Mouse (Mus musculus) midbrain, embryonic 16.5 days (tissue): ENCODE results near the gene Ptpre. TPM values are rescaled to one million over a fixed set of nuclear protein-coding genes. Genes with fewer than 3 reads are reported as not detected.
A peak's percentile ranks its signal among the peaks of the same experiment; 100 is the strongest.

ENCODE experiments used
- ATAC-seq: fragments of 200-750 bp; cut with Nextera tagmentation; 2 replicates; pipeline ENCODE4 v1.8.0; 2017; ENCODE audit warnings: moderate TSS enrichment
- H3K27ac ChIP-seq: fragments of 300-500 bp; sonication (generic); 2 replicates; pipeline ENCODE4 v1.5.1; 2014; ENCODE audit warnings: mild to moderate bottlenecking, low read length, mixed read lengths
- H3K27me3 ChIP-seq: fragments of 300-500 bp; sonication (generic); 2 replicates; pipeline ENCODE4 v1.6.1; 2014; ENCODE audit warnings: low read depth, low read length, mixed read lengths; ENCODE audit not compliant: control insufficient read depth, insufficient read depth
- H3K36me3 ChIP-seq: fragments of 300-500 bp; sonication (generic); 2 replicates; pipeline ENCODE4 v1.6.1; 2014; ENCODE audit warnings: mild to moderate bottlenecking, low read length, moderate library complexity, mixed read lengths; ENCODE audit not compliant: control insufficient read depth, insufficient read depth
- H3K4me1 ChIP-seq: fragments of 300-500 bp; sonication (generic); 2 replicates; pipeline ENCODE4 v1.6.1; 2014; ENCODE audit warnings: mild to moderate bottlenecking, low read length, mixed read lengths; ENCODE audit not compliant: control insufficient read depth, insufficient read depth
- H3K4me2 ChIP-seq: fragments of 300-500 bp; sonication (generic); 2 replicates; pipeline ENCODE4 v1.6.1; 2014; ENCODE audit warnings: mild to moderate bottlenecking, low read length, mixed read lengths
- H3K4me3 ChIP-seq: fragments of 300-500 bp; sonication (generic); 2 replicates; pipeline ENCODE4 v1.5.1; 2014; ENCODE audit warnings: low read depth, mild to moderate bottlenecking, low read length, moderate library complexity, mixed read lengths
- H3K9ac ChIP-seq: fragments of 300-500 bp; sonication (generic); 2 replicates; pipeline ENCODE4 v1.6.1; 2014; ENCODE audit warnings: low read depth, low read length, mixed read lengths
- H3K9me3 ChIP-seq: fragments of 300-500 bp; sonication (generic); replicated peaks from 2 replicates; pipeline ENCODE4 v1.6.1; 2014; ENCODE audit warnings: mild to moderate bottlenecking, low read length, mixed read lengths; ENCODE audit not compliant: control insufficient read depth, poor library complexity, severe bottlenecking
- WGBS: fragments of 180-500 bp; shearing (Covaris S2); extraction: QIAGEN DNeasy Blood & Tissue Kit; methylation state at CpG from one replicate; pipeline ENCODE4 v1.1.7; 2014; 5-methylcytosine and 5-hydroxymethylcytosine counted together
- polyA plus RNA-seq: library from polyadenylated mRNA; unstranded; fragments of >200 nt; fragmentation: Nextera tagmentation; extraction: Ambion mirVana; gene quantifications from 2 replicates; pipeline ENCODE4 v1.2.1, GENCODE M21; 2015

Gene Ptpre
- polyA plus RNA-seq, 1 experiment from 2014 or later: 7.6 TPM

GRCm38 (mm10) chr7:135580306-135581091 is 43.2 kb downstream of the Ptpre start:
- no peak overlapping the region for H3K9ac ChIP-seq
- 69% methylated on average over 7 of the region's 7 CpGs for WGBS
- H3K4me1 ChIP-seq: peaks cover 4% of the 10 kb centered on the region
- H3K27me3 ChIP-seq: no peaks in the 10 kb centered on the region
- no peaks in the 10 kb centered on the region for H3K36me3 ChIP-seq
- H3K4me3 ChIP-seq: no peak overlapping the region
- no peak for ATAC-seq
- H3K27ac ChIP-seq: no peak overlapping the region
- H3K9me3 ChIP-seq: no peaks in the 10 kb centered on the region
- H3K4me2 ChIP-seq: no peak overlapping the region

GRCm38 (mm10) chr7:135581128-135581527 is 43.8 kb downstream of the Ptpre start:
- Histone ChIP-seq H3K9me3 (no peaks in the 10 kb centered on the region), H3K9ac (0 out of 2 replicates have a peak overlapping the region, but pooled peaks have one; percentile 20), H3K27me3 (no peaks in the 10 kb centered on the region), H3K27ac (no peak overlapping the region), H3K4me3 (no peak overlapping the region), H3K4me1 (peaks cover 4% of the 10 kb centered on the region), H3K36me3 (no peaks in the 10 kb centered on the region), H3K4me2 (no peak overlapping the region)
- 67% methylated on average over 5 of the region's 5 CpGs for WGBS
- no peak for ATAC-seq

DNA sequence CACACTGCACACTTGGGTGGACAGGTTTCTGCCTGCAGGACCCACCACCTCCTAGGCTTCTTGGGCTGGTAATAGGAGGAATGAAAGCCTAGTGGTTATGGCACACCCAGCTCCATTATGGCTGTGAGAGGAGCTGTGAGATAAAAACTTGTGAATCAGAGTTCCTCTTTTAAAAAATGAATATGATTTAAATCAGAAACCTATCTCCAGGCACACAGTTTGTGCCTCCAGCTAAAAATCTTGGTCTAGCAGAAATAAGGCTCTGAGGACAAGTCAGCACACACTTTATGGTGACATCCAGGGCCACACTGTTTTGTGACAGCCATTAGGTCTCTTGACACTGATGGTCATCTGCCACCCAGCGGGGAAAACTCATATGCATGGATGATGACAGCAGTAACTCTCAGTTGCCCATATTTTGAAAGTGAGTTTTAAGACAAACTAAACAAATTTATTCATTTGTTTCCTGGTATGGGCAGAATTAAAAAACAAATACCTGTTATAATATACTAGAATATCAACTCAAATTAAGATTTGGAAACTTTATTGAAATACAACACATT is 47.9 kb downstream of the Ptpre start:
- no peak for ATAC-seq
- Histone ChIP-seq H3K9me3 (no peaks in the 10 kb centered on the region), H3K27me3 (no peaks in the 10 kb centered on the region), H3K4me3 (no peak overlapping the region), H3K4me2 (no peak overlapping the region), H3K27ac (no peak overlapping the region), H3K4me1 (peaks cover 4% of the 10 kb centered on the region), H3K36me3 (no peaks in the 10 kb centered on the region), H3K9ac (no peak overlapping the region)
- WGBS: 88% methylated on average over 1 of the region's 1 CpGs

- no peak overlapping the region for H3K9ac ChIP-seq
- peaks cover 2% of the 10 kb centered on the region for H3K4me1 ChIP-seq
- H3K27ac ChIP-seq: no peak overlapping the region
- no peaks in the 10 kb centered on the region for H3K36me3 ChIP-seq
- no peak overlapping the region for H3K4me3 ChIP-seq
- no peaks in the 10 kb centered on the region for H3K9me3 ChIP-seq
- no peaks in the 10 kb centered on the region for H3K27me3 ChIP-seq
- no peak for ATAC-seq
- H3K4me2 ChIP-seq: no peak overlapping the region
- 48% methylated on average over 4 of the region's 4 CpGs for WGBS
Measured at GRCm38 (mm10) chr7:135586402-135586801, 49.1 kb downstream of the Ptpre start.

GRCm38 (mm10) chr7:135587821-135588575 is 50.7 kb downstream of the Ptpre start:
- 56% methylated on average over 2 of the region's 2 CpGs for WGBS
- no peak overlapping the region for H3K27ac ChIP-seq

DNA sequence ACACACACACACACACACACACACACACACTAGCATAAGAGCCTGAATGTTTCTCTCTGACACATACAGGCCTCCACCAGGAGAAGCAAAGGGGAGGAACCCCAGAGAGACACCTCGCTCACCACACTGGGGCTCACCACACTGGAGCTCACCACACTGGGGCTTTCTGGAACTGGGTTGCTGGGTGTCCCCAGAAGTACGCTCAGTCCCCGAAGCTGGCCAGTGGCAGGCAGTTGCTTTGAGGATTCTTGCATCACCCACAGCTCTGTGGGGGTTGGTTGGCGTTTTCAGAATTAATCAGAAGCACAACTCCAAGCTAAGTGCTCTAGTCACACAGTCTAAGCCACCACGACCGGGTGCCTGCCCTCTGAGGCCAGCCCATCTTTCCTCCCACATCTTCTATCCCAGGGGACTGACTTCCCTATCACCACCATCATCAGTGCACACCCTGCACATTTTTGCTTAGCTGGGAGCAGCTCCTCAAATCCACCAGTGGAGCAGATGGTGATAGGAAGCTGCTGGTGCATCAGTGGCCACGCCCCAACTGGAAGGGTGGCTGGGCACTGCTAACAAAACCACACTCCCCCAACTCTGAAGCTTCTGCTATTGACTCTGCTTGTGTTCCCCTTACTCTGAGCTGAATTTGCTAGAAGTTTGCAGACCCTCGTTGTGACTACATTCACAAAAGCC is 51.5 kb downstream of the Ptpre start:
- WGBS: 81% methylated on average over 8 of the region's 8 CpGs
- ATAC-seq: no peak
- Histone ChIP-seq H3K27ac (no peak overlapping the region), H3K4me1 (no peaks in the 10 kb centered on the region), H3K36me3 (no peaks in the 10 kb centered on the region), H3K9me3 (no peaks in the 10 kb centered on the region), H3K4me3 (no peak overlapping the region), H3K27me3 (no peaks in the 10 kb centered on the region), H3K9ac (no peak overlapping the region), H3K4me2 (no peak overlapping the region)

More at GRCm38 (mm10) chr7:135587821-135588575, 50.7 kb downstream of the Ptpre start:
- H3K4me1 ChIP-seq: no peaks in the 10 kb centered on the region
- H3K36me3 ChIP-seq: no peaks in the 10 kb centered on the region
- no peak for ATAC-seq
- H3K4me3 ChIP-seq: no peak overlapping the region
- H3K9ac ChIP-seq: no peak overlapping the region
- no peaks in the 10 kb centered on the region for H3K27me3 ChIP-seq
- H3K9me3 ChIP-seq: no peaks in the 10 kb centered on the region
- H3K4me2 ChIP-seq: no peak overlapping the region

DNA sequence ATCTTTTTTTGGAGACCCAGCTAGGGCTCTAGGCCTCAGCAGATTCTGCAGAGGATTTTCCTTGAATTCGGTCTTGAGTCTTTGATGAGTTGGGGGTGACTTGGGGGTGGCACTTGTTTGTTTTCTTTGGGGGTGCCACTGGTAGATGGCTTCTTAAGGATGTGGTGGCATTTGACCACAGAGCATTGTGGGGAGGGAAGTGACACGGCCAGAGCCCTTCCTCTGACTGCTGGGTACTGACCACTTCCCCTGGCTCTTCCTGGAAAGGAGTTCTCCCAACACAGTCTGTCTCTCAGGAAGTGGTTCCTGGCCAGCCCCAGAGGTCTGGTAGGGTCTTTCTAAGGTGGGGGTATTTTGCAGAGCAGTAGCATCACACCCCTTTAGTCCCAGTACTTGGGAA is 54.2 kb downstream of the Ptpre start:
- no peaks in the 10 kb centered on the region for H3K27me3 ChIP-seq
- no peaks in the 10 kb centered on the region for H3K9me3 ChIP-seq
- no peak overlapping the region for H3K4me2 ChIP-seq
- H3K27ac ChIP-seq: no peak overlapping the region
- no peak overlapping the region for H3K4me3 ChIP-seq
- no peaks in the 10 kb centered on the region for H3K36me3 ChIP-seq
- no peak for ATAC-seq
- WGBS: 82% methylated on average over 2 of the region's 2 CpGs
- H3K9ac ChIP-seq: no peak overlapping the region
- H3K4me1 ChIP-seq: no peaks in the 10 kb centered on the region

DNA sequence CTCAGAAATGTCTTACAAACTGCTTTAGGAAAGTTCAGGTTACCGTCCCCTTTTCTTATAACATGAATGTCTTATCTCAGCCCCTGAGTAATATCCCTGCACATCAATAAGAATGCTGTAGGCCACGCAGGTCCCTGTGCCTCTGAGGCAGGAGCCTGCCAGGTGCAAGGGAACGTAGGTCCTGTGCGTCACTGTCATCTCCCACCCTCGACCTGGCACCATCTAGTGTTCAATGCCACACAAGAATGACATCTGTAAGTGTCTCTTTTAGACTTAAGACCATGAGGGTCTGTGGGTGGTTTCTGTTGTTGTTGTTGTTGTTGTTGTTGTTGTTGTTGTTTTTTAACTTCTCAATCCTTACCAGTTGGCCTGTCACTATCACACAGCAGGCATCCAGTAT is 56.0 kb downstream of the Ptpre start:
- no peak overlapping the region for H3K9ac ChIP-seq
- no peak overlapping the region for H3K4me3 ChIP-seq
- WGBS: 82% methylated on average over 5 of the region's 5 CpGs
- no peak overlapping the region for H3K27ac ChIP-seq
- no peaks in the 10 kb centered on the region for H3K27me3 ChIP-seq
- no peaks in the 10 kb centered on the region for H3K36me3 ChIP-seq
- no peak overlapping the region for H3K4me2 ChIP-seq
- no peaks in the 10 kb centered on the region for H3K9me3 ChIP-seq
- H3K4me1 ChIP-seq: peaks cover 2% of the 10 kb centered on the region; the same call in 1 of the 2 replicates
- ATAC-seq: no peak
